Mouse (Mus musculus) limb, embryonic 14.5 days (tissue): ENCODE measurements at regions not wholly inside any gene's neighbourhood (a gene's known extent, or its start where the extent isn't known, plus 50 kb on each side); places are given as distances from the start of the nearest gene placed in this dataset.

Experiments used
- ATAC-seq: fragments of 200-750 bp; cut with Nextera tagmentation; 2 replicates; pipeline ENCODE4 v1.8.0; 2017; ENCODE audit warnings: low read depth, moderate number of reproducible peaks, moderate TSS enrichment; ENCODE audit not compliant: low FRiP score
- DNase-seq: peaks from one replicate; pipeline ENCODE4 v3.0.0-alpha.2; 2015; ENCODE audit warnings: low spot score
- H3K27ac ChIP-seq: fragments of 300-500 bp; sonication (generic); replicated peaks from 2 replicates; pipeline ENCODE4 v1.5.1; 2014; ENCODE audit warnings: low read depth, mild to moderate bottlenecking, low read length, moderate library complexity, mixed read lengths
- H3K27me3 ChIP-seq: fragments of 300-500 bp; sonication (generic); 2 replicates; pipeline ENCODE4 v1.6.1; 2014; ENCODE audit warnings: low read length, mixed read lengths; ENCODE audit not compliant: control insufficient read depth, insufficient read depth
- H3K36me3 ChIP-seq: fragments of 300-500 bp; sonication (generic); 2 replicates; pipeline ENCODE4 v1.6.1; 2014; ENCODE audit warnings: mild to moderate bottlenecking, low read length, moderate library complexity, mixed read lengths; ENCODE audit not compliant: control insufficient read depth, insufficient read depth
- H3K4me1 ChIP-seq: fragments of 300-500 bp; sonication (generic); 2 replicates; pipeline ENCODE4 v1.6.1; 2014; ENCODE audit warnings: antibody characterized with exemption, low read length, mixed read lengths; ENCODE audit not compliant: control insufficient read depth, insufficient read depth
- H3K4me2 ChIP-seq: fragments of 300-500 bp; sonication (generic); replicated peaks from 2 replicates; pipeline ENCODE4 v1.6.1; 2014; ENCODE audit warnings: low read depth, mild to moderate bottlenecking, low read length, moderate library complexity; ENCODE audit not compliant: severe bottlenecking
- H3K4me3 ChIP-seq: fragments of 300-500 bp; sonication (generic); replicated peaks from 2 replicates; pipeline ENCODE4 v1.5.1; 2014; ENCODE audit warnings: low read length
- H3K9ac ChIP-seq: fragments of 300-500 bp; sonication (generic); 2 replicates; pipeline ENCODE4 v1.6.1; 2014; ENCODE audit warnings: mild to moderate bottlenecking, low read depth, low read length, moderate library complexity; ENCODE audit not compliant: severe bottlenecking
- H3K9me3 ChIP-seq: fragments of 300-500 bp; sonication (generic); 2 replicates; pipeline ENCODE4 v1.6.1; 2016; ENCODE audit warnings: low read length; ENCODE audit not compliant: control insufficient read depth
- POLR2A ChIP-seq: fragments of 200-500 bp; IDR thresholded peaks from 2 replicates; pipeline ENCODE4 v1.8.0; 2012; ENCODE audit warnings: inconsistent platforms, mild to moderate bottlenecking, moderate library complexity, borderline replicate concordance; ENCODE audit not compliant: insufficient read depth, insufficient read length; ENCODE audit errors: extremely low read depth
- WGBS: fragments of 180-500 bp; shearing (Covaris S2); extraction: QIAGEN DNeasy Blood & Tissue Kit; methylation state at CpG from one replicate; pipeline ENCODE4 v1.1.7; 2014; 5-methylcytosine and 5-hydroxymethylcytosine counted together

DNA sequence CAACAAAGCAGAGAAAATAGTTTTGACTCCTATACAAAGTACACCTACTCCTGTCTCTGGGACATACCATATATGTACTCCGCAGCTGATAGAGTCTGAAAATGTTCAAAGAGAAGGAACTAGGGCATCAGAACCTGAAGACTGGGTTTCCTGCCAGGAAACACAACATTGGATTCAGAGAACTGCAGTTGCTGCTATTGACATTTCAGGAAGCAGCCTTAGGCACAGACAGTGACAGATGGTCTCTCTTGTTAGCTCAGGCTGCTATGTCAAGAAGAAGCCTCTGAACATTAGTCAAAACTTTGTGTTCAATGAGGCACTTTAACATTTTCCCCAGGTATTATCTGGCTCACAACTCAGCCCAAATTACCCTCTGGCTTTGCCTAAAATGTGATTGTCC lies 812.1 kb downstream of the Ryr2 start:
- Histone ChIP-seq H3K36me3 (no peaks in the 10 kb centered on the region), H3K4me3 (no peak overlapping the region), H3K27ac (no peak overlapping the region), H3K4me2 (no peak overlapping the region), H3K9me3 (no peaks in the 10 kb centered on the region), H3K27me3 (no peaks in the 10 kb centered on the region), H3K4me1 (no peaks in the 10 kb centered on the region), H3K9ac (no peak overlapping the region)
- DNase-seq, result no peak
- 88% methylated on average over 1 of the region's 1 CpGs for WGBS
- no peak for ATAC-seq
- no peak for TF ChIP-seq POLR2A

DNA sequence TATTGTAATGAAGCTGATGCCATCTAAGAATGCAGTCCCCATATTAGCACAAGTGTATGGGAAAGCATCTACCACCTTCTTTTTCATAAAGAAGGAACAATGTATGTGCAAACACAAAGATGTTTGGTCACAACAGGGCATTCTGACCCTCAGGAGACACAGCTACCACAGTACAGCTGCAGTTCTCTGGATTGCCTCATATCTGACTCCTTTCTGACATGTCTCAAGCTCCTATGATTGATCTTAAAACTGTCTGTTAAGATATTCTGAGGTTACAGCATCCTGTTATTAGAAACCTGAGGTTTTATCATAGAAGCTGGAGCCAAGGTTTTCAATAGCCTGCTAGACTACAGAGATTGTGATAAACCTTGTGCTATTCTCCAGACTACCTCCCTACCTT lies 813.0 kb downstream of the Ryr2 start:
- no peak for ATAC-seq
- H3K27ac ChIP-seq, result no peak overlapping the region

DNA sequence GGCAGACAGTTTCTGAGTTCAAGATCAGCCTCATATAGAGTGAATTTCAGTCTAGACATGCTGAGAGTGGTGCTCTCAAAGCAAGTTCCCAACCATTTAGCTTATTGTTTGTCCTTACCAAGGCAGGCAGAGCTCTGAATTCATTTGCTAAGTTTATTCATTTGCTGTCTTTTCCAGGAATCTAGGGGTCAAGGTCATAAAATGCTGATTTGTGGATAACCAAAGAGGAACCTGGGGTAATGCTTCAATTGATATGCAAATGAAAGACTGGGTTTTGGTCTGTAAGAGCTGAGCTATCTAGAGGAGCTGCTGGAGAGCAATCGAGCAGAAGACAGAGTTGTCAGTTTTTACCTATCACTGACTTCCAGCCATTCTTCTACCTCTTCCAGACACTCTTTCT lies 832.8 kb downstream of the Ryr2 start:
- TF ChIP-seq POLR2A, result no peak
- WGBS, result 29% methylated on average over 1 of the region's 1 CpGs

More for the DNA sequence above, 813.0 kb downstream of the Ryr2 start:
- Histone ChIP-seq H3K9me3 (no peaks in the 10 kb centered on the region), H3K27me3 (no peaks in the 10 kb centered on the region), H3K4me3 (no peak overlapping the region), H3K9ac (no peak overlapping the region), H3K4me1 (no peaks in the 10 kb centered on the region), H3K36me3 (no peaks in the 10 kb centered on the region), H3K4me2 (no peak overlapping the region)
- no peak for DNase-seq
- TF ChIP-seq POLR2A, result no peak

GRCm38 (mm10) chr13:11268673-11269340 lies 837.9 kb downstream of the Ryr2 start:
- 72% methylated on average over 5 of the region's 5 CpGs for WGBS
- H3K36me3 ChIP-seq, result no peaks in the 10 kb centered on the region
- H3K4me3 ChIP-seq, result no peak overlapping the region
- no peak for TF ChIP-seq POLR2A
- no peaks in the 10 kb centered on the region for H3K9me3 ChIP-seq
- no peaks in the 10 kb centered on the region for H3K4me1 ChIP-seq
- DNase-seq, result peak; percentile 52
- ATAC-seq, result peak; percentile 15; the same call in 1 of the 2 replicates
- H3K27me3 ChIP-seq, result no peaks in the 10 kb centered on the region
- no peak overlapping the region for H3K9ac ChIP-seq
- no peak overlapping the region for H3K27ac ChIP-seq
- no peak overlapping the region for H3K4me2 ChIP-seq

More for the DNA sequence above, 832.8 kb downstream of the Ryr2 start:
- ATAC-seq, result no peak
- Histone ChIP-seq H3K4me2 (no peak overlapping the region), H3K4me3 (no peak overlapping the region), H3K4me1 (no peaks in the 10 kb centered on the region), H3K9me3 (no peaks in the 10 kb centered on the region), H3K36me3 (no peaks in the 10 kb centered on the region), H3K9ac (no peak overlapping the region), H3K27me3 (no peaks in the 10 kb centered on the region), H3K27ac (no peak overlapping the region)
- DNase-seq, result no peak

DNA sequence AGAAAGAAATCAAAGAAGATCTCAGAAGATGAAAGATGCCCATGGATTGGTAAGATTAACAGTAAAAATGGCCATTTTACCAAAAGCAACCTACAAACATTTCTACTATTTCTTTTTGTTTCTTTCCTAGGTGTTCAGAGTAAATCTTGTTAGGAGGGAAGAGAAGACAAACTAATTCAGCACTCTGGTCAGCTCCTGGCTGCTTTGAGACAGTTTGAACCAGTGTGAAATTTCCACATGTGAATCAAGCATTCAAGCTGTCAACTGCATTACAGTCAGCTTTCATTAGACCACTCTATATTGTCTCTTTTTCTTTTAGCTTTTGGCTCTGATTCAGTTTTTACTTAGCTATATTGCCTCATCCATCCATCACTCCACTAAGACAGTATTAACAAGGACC lies 859.2 kb downstream of the Ryr2 start:
- peak; percentile 85 for DNase-seq
- no peaks in the 10 kb centered on the region for H3K27me3 ChIP-seq
- no peak overlapping the region for H3K4me2 ChIP-seq
- TF ChIP-seq POLR2A, result no peak
- no peak overlapping the region for H3K27ac ChIP-seq
- no peak overlapping the region for H3K9ac ChIP-seq
- H3K4me1 ChIP-seq, result no peaks in the 10 kb centered on the region
- H3K4me3 ChIP-seq, result no peak overlapping the region
- no peaks in the 10 kb centered on the region for H3K36me3 ChIP-seq
- no peaks in the 10 kb centered on the region for H3K9me3 ChIP-seq
- no peak for ATAC-seq
